Mouse (Mus musculus) limb, embryonic 15.5 days (tissue): ENCODE measurements around the gene Itpk1. TPM values are rescaled to one million over a fixed set of nuclear protein-coding genes. Genes with fewer than 3 reads are reported as not detected.

Source experiments
- ATAC-seq: fragments of 200-750 bp; cut with Nextera tagmentation; 2 replicates; pipeline ENCODE4 v1.8.0; 2017; ENCODE audit warnings: low read depth, moderate TSS enrichment; ENCODE audit not compliant: insufficient number of reproducible peaks, low FRiP score, low TSS enrichment
- H3K27ac ChIP-seq: fragments of 300-500 bp; sonication (generic); 2 replicates; pipeline ENCODE4 v1.5.1; 2015; ENCODE audit warnings: moderate library complexity, mild to moderate bottlenecking, inconsistent platforms
- H3K27me3 ChIP-seq: fragments of 300-500 bp; sonication (generic); 2 replicates; pipeline ENCODE4 v1.6.1; 2015; ENCODE audit warnings: inconsistent platforms
- H3K36me3 ChIP-seq: fragments of 300-500 bp; sonication (generic); 2 replicates; pipeline ENCODE4 v1.6.1; 2015; ENCODE audit warnings: inconsistent platforms
- H3K4me1 ChIP-seq: fragments of 300-500 bp; sonication (generic); 2 replicates; pipeline ENCODE4 v1.6.1; 2015; ENCODE audit warnings: inconsistent platforms
- H3K4me2 ChIP-seq: fragments of 300-500 bp; sonication (generic); 2 replicates; pipeline ENCODE4 v1.6.1; 2015; ENCODE audit warnings: mild to moderate bottlenecking, inconsistent platforms
- H3K4me3 ChIP-seq: fragments of 300-500 bp; sonication (generic); 2 replicates; pipeline ENCODE4 v1.5.1; 2015; ENCODE audit warnings: mild to moderate bottlenecking, inconsistent platforms
- H3K9ac ChIP-seq: fragments of 300-500 bp; sonication (generic); 2 replicates; pipeline ENCODE4 v1.6.1; 2015; ENCODE audit warnings: inconsistent platforms
- H3K9me3 ChIP-seq: fragments of 300-500 bp; sonication (generic); 2 replicates; pipeline ENCODE4 v1.6.1; 2016; ENCODE audit warnings: inconsistent platforms
- WGBS: fragments of 180-500 bp; shearing (Covaris S2); methylation state at CpG from one replicate; pipeline ENCODE4 v1.1.7; 2015; 5-methylcytosine and 5-hydroxymethylcytosine counted together
- polyA plus RNA-seq: library from polyadenylated mRNA; unstranded; fragments of >200 nt; fragmentation: Nextera tagmentation; extraction: Ambion mirVana; gene quantifications from 2 replicates; pipeline ENCODE4 v1.2.1, GENCODE M21; 2015

Gene Itpk1
- polyA plus RNA-seq, 1 experiment from 2014 or later, result 10.9 TPM

DNA sequence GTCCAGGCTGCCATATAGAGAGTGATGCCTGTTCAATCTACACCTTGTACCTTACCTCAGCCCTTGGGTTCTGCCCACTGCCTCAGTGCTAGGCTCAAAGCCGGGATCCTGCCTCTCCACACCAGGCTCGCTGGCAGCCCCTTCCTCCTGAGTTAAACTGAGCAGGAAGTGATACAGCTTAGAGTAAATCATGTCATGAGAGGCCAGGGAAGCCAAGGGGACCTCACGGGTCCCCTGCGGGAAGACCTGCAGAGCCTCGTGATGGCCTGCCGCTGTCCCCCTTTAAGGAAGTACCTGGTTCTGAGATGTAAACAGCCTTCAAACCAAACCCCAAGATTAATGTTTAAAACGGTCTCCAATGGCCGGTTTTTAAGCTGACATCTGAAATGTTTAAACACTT lies 32.6 kb downstream of the Itpk1 start:
- Histone ChIP-seq H3K9ac (no peak overlapping the region), H3K9me3 (no peaks in the 10 kb centered on the region), H3K36me3 (no peaks in the 10 kb centered on the region; the same call in 1 of the 2 replicates), H3K27me3 (no peaks in the 10 kb centered on the region), H3K4me3 (no peak overlapping the region), H3K27ac (peak overlapping the region; percentile 12; the same call in 1 of the 2 replicates), H3K4me2 (no peak overlapping the region), H3K4me1 (peaks cover 25% of the 10 kb centered on the region)
- ATAC-seq, result no peak
- WGBS, result 63% methylated on average over 8 of the region's 8 CpGs

DNA sequence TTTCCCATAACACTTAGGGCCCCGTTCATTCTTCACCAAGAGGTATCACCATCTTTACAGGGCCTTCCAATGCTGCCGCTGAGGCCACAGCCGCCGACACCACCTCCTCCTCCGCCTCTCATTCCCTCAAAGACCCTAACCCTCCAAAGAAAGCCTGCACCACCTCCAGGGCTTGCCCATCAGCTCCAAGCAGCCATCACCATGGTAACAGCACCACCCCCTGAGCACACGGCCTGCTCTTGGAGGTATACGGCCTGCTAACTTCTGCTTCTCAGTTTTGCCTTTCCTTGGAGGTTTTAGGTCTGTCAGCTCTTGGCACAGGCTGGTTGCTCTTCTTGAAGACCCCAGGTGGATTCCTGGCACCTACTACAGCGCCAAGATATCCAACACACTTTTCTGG lies 33.9 kb downstream of the Itpk1 start:
- H3K27me3 ChIP-seq, result no peaks in the 10 kb centered on the region
- ATAC-seq, result no peak
- H3K9ac ChIP-seq, result no peak overlapping the region
- no peaks in the 10 kb centered on the region for H3K9me3 ChIP-seq
- peaks cover 23% of the 10 kb centered on the region for H3K4me1 ChIP-seq
- no peaks in the 10 kb centered on the region; the same call in 1 of the 2 replicates for H3K36me3 ChIP-seq
- WGBS, result 64% methylated on average over 8 of the region's 8 CpGs
- no peak overlapping the region; the same call in 1 of the 2 replicates for H3K27ac ChIP-seq
- H3K4me2 ChIP-seq, result no peak overlapping the region
- H3K4me3 ChIP-seq, result no peak overlapping the region

DNA sequence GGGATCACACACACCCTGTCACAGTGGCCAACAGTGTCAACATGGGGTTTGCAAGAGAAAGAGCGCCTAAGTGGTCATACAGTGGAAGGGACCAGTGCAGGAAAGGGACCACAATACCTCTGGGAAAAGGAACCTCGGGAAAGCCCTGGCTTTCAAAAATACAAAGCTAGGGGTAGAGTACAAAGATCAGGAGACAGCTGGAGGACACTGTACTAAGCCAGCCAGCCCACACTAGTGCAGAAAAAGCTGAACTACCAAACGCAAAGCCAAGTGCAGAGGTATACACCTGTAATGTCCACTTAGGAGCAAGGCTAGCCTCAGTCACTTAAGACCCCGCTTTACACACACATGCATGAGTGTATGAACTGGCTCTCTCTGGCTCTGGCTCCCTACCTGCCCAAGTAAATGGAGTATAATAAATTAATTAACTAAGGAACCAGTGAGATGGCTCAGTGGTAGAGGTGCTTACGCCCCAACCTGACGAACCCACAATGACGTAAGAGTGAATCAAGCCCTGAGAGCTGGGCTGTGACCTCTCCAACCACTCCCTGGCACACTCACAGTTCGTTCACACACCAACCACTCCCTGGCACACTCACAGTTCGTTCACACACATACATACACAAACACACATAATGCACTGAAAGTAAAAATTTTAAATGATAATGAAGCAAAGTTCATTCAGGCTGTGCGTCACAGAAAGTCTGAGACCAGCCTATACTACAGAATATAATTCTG lies 39.1 kb downstream of the Itpk1 start:
- no peaks in the 10 kb centered on the region for H3K9me3 ChIP-seq
- no peaks in the 10 kb centered on the region for H3K27me3 ChIP-seq
- ATAC-seq, result no peak
- H3K36me3 ChIP-seq, result no peaks in the 10 kb centered on the region
- H3K9ac ChIP-seq, result no peak overlapping the region
- H3K4me2 ChIP-seq, result no peak overlapping the region
- H3K4me3 ChIP-seq, result no peak overlapping the region
- WGBS, result 85% methylated on average over 10 of the region's 10 CpGs
- no peak overlapping the region for H3K27ac ChIP-seq
- peaks cover 12% of the 10 kb centered on the region for H3K4me1 ChIP-seq

DNA sequence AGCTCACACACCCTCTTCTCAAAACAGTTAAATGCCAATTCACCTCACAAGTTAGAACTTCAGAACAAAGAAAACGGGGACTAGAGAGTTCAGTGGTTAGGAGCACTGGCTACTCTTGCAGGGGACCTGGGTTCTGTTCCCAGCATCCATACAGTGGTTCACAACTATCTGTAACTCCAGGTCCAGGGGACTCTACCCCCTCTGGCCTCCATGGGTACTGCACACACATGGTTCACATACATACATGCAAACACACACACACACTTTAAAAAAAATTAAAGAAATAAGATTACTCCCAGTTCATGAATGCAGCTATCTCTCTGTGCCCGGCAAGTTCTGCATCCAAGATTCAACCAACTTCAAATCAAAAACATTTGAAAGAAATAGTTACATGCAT lies 40.7 kb downstream of the Itpk1 start:
- no peak for ATAC-seq

DNA sequence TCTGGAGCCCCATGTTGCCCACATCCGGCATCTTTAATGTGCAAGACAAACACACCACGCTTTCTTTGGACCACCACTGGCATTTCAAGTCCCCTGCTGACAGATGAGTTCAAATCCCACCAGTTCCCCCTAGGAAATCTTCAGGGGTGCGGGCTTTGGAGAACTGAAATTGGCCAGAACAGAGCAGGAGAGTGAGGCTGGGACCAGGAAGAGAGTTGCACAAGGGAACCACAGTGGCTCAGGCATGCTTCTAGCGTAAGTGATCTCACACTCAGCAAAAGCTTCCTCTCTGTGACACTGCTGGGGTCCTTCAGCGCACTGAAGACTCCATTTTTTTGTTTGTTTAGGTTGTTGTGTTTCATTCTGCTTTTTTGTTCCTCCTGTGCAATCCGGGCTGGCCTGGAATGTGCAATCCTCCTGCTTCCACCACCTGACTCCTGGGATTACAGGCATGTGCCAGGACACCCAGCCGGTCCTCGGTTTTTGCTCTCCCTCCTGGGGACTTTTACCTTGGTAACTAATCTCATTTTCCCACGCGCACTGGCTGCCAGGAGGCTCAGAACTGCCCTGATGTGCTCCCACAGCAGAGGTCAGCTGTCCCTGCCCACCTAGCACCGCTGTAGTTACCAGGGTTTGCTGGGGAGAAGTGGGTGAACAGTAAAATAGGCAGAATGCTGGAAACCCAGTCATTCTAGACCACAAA lies 41.2 kb downstream of the Itpk1 start:
- H3K27me3 ChIP-seq, result no peaks in the 10 kb centered on the region
- no peak overlapping the region for H3K27ac ChIP-seq
- no peak for ATAC-seq
- H3K36me3 ChIP-seq, result no peaks in the 10 kb centered on the region
- no peak overlapping the region for H3K4me2 ChIP-seq
- H3K9ac ChIP-seq, result no peak overlapping the region
- 82% methylated on average over 11 of the region's 11 CpGs for WGBS
- H3K4me3 ChIP-seq, result no peak overlapping the region
- H3K9me3 ChIP-seq, result no peaks in the 10 kb centered on the region
- peaks cover 11% of the 10 kb centered on the region for H3K4me1 ChIP-seq

More for the DNA sequence above, 40.7 kb downstream of the Itpk1 start:
- Histone ChIP-seq H3K36me3 (no peaks in the 10 kb centered on the region), H3K4me2 (no peak overlapping the region), H3K9ac (no peak overlapping the region), H3K4me1 (peaks cover 11% of the 10 kb centered on the region), H3K27ac (no peak overlapping the region), H3K9me3 (no peaks in the 10 kb centered on the region), H3K27me3 (no peaks in the 10 kb centered on the region), H3K4me3 (no peak overlapping the region)
- WGBS, result 96% methylated on average over 2 of the region's 2 CpGs

DNA sequence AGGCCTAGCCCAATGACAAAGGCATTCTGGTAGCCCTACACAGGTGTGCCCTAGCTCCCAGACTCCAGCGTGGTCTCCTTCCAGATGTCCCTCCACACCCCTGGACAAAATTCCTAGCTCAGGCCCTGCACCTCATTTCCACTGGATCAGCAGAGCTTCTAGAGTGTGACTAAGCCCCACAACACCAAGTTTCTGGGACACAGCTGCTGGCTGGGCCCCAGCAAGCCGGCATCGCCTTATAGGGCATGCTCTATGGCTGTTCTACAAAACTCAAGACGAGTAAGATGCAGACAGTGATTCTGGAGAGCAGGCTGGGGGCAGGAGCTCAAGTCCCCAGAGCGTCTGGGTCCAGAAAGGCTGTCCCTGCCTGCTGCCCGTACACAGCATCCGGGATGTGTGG lies 43.0 kb downstream of the Itpk1 start:
- Histone ChIP-seq H3K4me1 (peaks cover 13% of the 10 kb centered on the region), H3K27me3 (no peaks in the 10 kb centered on the region), H3K36me3 (no peaks in the 10 kb centered on the region), H3K9ac (0 out of 2 replicates have a peak overlapping the region, but pooled peaks have one; percentile 14), H3K4me2 (no peak overlapping the region), H3K27ac (0 out of 2 replicates have a peak overlapping the region, but pooled peaks have one; percentile 1), H3K4me3 (no peak overlapping the region), H3K9me3 (no peaks in the 10 kb centered on the region)
- ATAC-seq, result no peak
- 64% methylated on average over 7 of the region's 7 CpGs for WGBS

DNA sequence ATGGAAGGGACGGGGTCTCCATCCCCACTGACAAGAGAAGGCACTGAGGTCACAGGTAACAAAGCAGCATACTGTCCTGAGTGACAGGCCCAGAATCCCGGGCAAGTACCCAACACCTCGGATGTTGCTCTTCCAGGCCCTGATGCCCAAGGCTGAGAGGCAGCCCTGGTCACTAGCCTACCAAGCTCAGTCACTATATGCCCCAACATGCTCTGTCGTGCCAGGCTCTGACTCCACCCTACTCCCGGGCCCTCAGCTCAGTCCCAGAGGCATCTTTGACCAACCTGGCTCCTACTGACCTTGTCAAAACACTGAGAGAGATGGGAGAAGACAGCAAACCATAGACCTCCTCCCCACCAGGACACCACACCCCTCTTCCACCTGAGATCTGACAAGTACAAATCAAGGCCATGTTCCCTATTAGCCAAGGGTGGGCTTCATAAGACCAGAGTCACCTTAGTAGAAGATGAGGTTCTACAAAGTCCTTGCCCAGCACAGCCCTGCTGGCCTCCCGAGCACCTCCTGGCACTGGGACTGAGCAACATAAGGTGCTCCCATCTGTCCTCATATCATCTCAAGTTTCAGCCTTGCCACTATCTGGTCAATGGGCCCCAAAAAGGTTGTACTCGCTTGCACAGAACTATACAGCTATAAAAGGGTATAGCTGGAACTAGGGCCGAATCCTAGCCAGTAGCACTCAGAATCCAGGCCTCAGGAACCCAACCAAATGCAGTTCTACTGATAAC lies 43.7 kb downstream of the Itpk1 start:
- peaks cover 20% of the 10 kb centered on the region for H3K4me1 ChIP-seq
- no peak for ATAC-seq
- H3K9me3 ChIP-seq, result no peaks in the 10 kb centered on the region
- H3K36me3 ChIP-seq, result no peaks in the 10 kb centered on the region
- no peak overlapping the region for H3K27ac ChIP-seq
- H3K27me3 ChIP-seq, result no peaks in the 10 kb centered on the region
- no peak overlapping the region for H3K4me3 ChIP-seq
- 93% methylated on average over 8 of the region's 8 CpGs for WGBS
- H3K4me2 ChIP-seq, result no peak overlapping the region
- no peak overlapping the region for H3K9ac ChIP-seq

DNA sequence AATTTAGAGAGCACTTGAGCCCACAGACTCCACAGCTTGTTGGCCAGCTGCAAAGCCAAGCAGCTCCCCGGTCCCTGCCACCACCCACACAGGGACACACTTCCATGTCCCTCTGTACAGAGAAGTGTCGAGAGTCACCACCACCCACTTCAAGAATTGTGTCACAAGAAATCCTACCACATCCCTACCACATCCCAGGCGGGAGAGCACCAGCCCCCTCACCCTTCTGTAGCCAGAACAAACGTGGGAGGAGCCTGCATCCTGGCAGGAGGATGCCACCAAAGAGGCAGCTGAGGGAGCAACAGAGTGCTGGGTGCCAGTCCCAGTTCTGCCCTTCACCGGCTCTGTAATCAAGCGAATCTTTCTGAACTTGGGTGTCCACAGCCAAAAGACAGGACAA lies 51.7 kb downstream of the Itpk1 start:
- Histone ChIP-seq H3K4me2 (no peak overlapping the region), H3K36me3 (no peaks in the 10 kb centered on the region), H3K27me3 (no peaks in the 10 kb centered on the region), H3K9me3 (no peaks in the 10 kb centered on the region), H3K9ac (no peak overlapping the region), H3K4me3 (no peak overlapping the region), H3K27ac (no peak overlapping the region), H3K4me1 (peaks cover 62% of the 10 kb centered on the region)
- no peak for ATAC-seq
- 58% methylated on average over 6 of the region's 6 CpGs for WGBS

DNA sequence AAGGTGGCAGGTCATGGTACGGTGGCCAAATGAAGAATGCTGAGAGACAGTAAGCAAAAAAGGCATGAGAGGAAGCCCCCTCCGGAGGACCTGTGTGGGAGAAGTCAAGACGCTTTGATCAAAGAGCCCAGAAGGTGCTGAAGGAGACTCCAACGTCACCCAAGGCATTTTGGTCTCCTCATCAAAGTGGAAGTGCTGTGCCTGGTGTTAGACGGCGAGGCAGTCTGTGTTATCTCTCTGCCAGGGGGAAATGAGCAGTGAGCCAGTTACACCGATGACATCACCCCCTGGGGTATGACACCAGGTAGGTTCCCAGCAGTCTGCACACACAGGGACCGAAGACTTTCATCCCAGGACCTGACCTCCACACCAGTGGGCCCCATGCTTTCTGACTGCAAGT lies 52.3 kb downstream of the Itpk1 start:
- WGBS, result 26% methylated on average over 8 of the region's 8 CpGs
- Histone ChIP-seq H3K9ac (no peak overlapping the region), H3K36me3 (no peaks in the 10 kb centered on the region), H3K4me2 (no peak overlapping the region), H3K9me3 (no peaks in the 10 kb centered on the region), H3K27me3 (no peaks in the 10 kb centered on the region), H3K4me1 (peaks cover 66% of the 10 kb centered on the region), H3K27ac (no peak overlapping the region), H3K4me3 (no peak overlapping the region)
- no peak for ATAC-seq

DNA sequence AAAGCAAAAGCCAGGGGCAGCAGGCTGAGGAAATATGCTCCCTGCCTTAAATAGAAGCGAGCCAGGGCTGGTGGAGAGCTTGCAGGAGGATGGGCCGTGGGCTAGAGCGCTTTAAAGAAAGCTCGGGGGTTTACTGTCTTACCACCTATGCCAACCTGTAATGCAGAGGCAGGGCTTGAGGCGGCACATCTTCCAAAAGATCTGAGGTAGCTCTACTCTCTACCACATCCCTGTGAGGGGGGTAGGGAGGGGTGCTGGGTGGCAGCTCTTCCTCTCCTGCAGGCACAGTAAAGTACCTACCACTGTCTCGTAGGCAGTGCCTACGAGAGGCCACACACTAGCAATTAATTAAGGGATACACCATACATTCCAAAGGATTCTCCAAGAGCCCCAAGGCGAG lies 52.9 kb downstream of the Itpk1 start:
- H3K36me3 ChIP-seq, result no peaks in the 10 kb centered on the region
- 54% methylated on average over 8 of the region's 8 CpGs for WGBS

DNA sequence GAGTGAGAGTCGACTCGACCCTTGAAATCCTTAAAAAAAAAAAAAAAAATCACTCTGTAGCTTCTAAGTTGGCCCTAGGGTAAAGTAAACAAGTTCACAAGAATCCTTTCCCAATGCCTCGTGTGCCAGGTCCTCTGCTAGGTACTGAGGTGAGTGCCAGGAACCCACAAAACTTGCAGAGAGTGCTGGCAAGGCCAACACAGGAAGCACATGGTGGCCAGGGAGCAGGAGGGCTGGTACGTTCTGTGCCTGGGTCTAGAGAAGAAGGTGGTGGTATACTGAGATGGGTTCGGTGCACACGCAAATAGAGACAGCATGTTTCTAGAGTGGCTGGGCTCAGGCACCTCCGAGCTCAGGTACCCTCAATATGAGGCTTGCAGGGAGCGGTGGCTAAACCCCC lies 53.3 kb downstream of the Itpk1 start:
- WGBS, result 54% methylated on average over 8 of the region's 8 CpGs
- ATAC-seq, result no peak
- 0 out of 2 replicates have a peak overlapping the region, but pooled peaks have one; percentile 38 for H3K27ac ChIP-seq
- no peak overlapping the region for H3K4me2 ChIP-seq
- H3K9ac ChIP-seq, result no peak overlapping the region
- H3K4me1 ChIP-seq, result peaks cover 69% of the 10 kb centered on the region
- no peaks in the 10 kb centered on the region for H3K27me3 ChIP-seq
- no peak overlapping the region for H3K4me3 ChIP-seq
- H3K9me3 ChIP-seq, result no peaks in the 10 kb centered on the region
- H3K36me3 ChIP-seq, result no peaks in the 10 kb centered on the region

More for the DNA sequence above, 52.9 kb downstream of the Itpk1 start:
- ATAC-seq, result no peak; the same call in 1 of the 2 replicates
- peaks cover 69% of the 10 kb centered on the region for H3K4me1 ChIP-seq
- H3K4me2 ChIP-seq, result no peak overlapping the region
- H3K9me3 ChIP-seq, result no peaks in the 10 kb centered on the region
- no peak overlapping the region for H3K4me3 ChIP-seq
- no peaks in the 10 kb centered on the region for H3K27me3 ChIP-seq
- H3K27ac ChIP-seq, result 0 out of 2 replicates have a peak overlapping the region, but pooled peaks have one; percentile 38
- H3K9ac ChIP-seq, result no peak overlapping the region

DNA sequence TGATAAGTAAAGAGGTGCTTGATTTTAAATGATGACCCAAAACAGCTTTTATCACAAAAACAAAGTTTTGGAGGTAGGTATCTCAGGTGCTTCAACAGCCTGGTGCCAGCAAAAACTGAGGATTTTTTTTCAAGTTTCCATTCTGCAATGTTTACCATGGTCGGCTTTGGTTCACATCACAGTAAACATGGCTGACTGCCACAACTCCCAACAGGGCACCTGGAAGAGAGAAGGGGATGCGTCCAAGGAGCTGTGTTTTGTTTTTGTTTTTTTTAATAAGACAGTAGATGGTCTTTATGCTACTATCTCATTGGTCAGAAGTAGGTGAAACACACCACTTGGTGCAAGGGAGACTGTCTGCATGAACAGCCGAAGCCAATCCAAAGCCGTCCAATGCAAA lies 54.1 kb downstream of the Itpk1 start:
- no peaks in the 10 kb centered on the region for H3K9me3 ChIP-seq
- no peak overlapping the region; the same call in 1 of the 2 replicates for H3K27ac ChIP-seq
- H3K4me2 ChIP-seq, result no peak overlapping the region
- H3K4me1 ChIP-seq, result peaks cover 66% of the 10 kb centered on the region
- H3K27me3 ChIP-seq, result no peaks in the 10 kb centered on the region
- no peaks in the 10 kb centered on the region for H3K36me3 ChIP-seq
- 88% methylated on average over 4 of the region's 4 CpGs for WGBS
- no peak for ATAC-seq
- no peak overlapping the region for H3K9ac ChIP-seq
- no peak overlapping the region for H3K4me3 ChIP-seq
